9 mouse cellular contexts compared by ENCODE assay signal in genomic region chr10:123004475-123005236, GRCm38 (mm10).
DNase-seq lines count a peak whose midpoint lies in the region; ATAC-seq and TF ChIP-seq lines count a peak whose summit lies in the region.
"Had no signal": no experiment of that assay in that cellular context is flagged by ENCODE, and none has a peak within 500 bp of the region (broad histone marks: within the 10 kb centered on the region; RNA-seq: fewer than 3 reads in every experiment).

No protein-coding gene starts in this region.

- H3K9ac ChIP-seq in forebrain, embryonic 11.5 days (ENCODE audit: low read length): no peak overlapping the region
- no peak overlapping the region for H3K9ac ChIP-seq in hindbrain, postnatal 0 days (replicated peaks; ENCODE audit: low read length)
- no peak overlapping the region for H3K9ac ChIP-seq in stomach, embryonic 15.5 days
- H3K9ac ChIP-seq: liver, postnatal 0 days had no signal

- no peak overlapping the region for H3K27ac ChIP-seq in forebrain, embryonic 11.5 days (ENCODE audit: low read depth, low read length)
- H3K27ac ChIP-seq in hindbrain, postnatal 0 days: no peak overlapping the region
- no peak overlapping the region; the same call in 1 of the 2 replicates for H3K27ac ChIP-seq in stomach, embryonic 15.5 days

- H3K4me1 ChIP-seq in forebrain, embryonic 11.5 days (replicated peaks; ENCODE audit: control insufficient read depth, insufficient read depth, low read length): no peaks in the 10 kb centered on the region
- no peaks in the 10 kb centered on the region for H3K4me1 ChIP-seq in hindbrain, postnatal 0 days (ENCODE audit: insufficient read depth, low read length)
- H3K4me1 ChIP-seq in stomach, embryonic 15.5 days: 0 out of 2 replicates have a peak, but pooled peaks cover 3% of the 10 kb centered on the region

- H3K27me3 ChIP-seq in forebrain, embryonic 11.5 days (ENCODE audit: control insufficient read depth, insufficient read depth, low read length): no peaks in the 10 kb centered on the region
- H3K27me3 ChIP-seq in hindbrain, postnatal 0 days (ENCODE audit: insufficient read depth, low read length): no peaks in the 10 kb centered on the region
- H3K27me3 ChIP-seq in stomach, embryonic 15.5 days (replicated peaks): no peaks in the 10 kb centered on the region

- no peaks in the 10 kb centered on the region for H3K9me3 ChIP-seq in forebrain, embryonic 11.5 days (ENCODE audit: control insufficient read depth, low read length)
- H3K9me3 ChIP-seq in hindbrain, postnatal 0 days (ENCODE audit: low read length): no peaks in the 10 kb centered on the region
- H3K9me3 ChIP-seq in stomach, embryonic 15.5 days: no peaks in the 10 kb centered on the region

- WGBS in forebrain, embryonic 11.5 days: 87% methylated on average over 15 of the region's 15 CpGs
- 74% methylated on average over 15 of the region's 15 CpGs for WGBS in hindbrain, postnatal 0 days
- WGBS in stomach, embryonic 15.5 days: 71% methylated on average over 15 of the region's 15 CpGs

- H3K4me2 ChIP-seq in forebrain, embryonic 11.5 days (ENCODE audit: low read depth, low read length, severe bottlenecking): no peak overlapping the region
- no peak overlapping the region for H3K4me2 ChIP-seq in hindbrain, postnatal 0 days (ENCODE audit: low read depth, low read length)
- H3K4me2 ChIP-seq in stomach, embryonic 15.5 days: no peak overlapping the region

- H3K36me3 ChIP-seq in forebrain, embryonic 11.5 days (ENCODE audit: control insufficient read depth, insufficient read depth, low read length): no peaks in the 10 kb centered on the region; the same call in 1 of the 2 replicates
- peaks cover 28% of the 10 kb centered on the region; the same call in 1 of the 2 replicates for H3K36me3 ChIP-seq in hindbrain, postnatal 0 days (ENCODE audit: insufficient read depth, low read length)
- peaks cover 32% of the 10 kb centered on the region for H3K36me3 ChIP-seq in stomach, embryonic 15.5 days

- TF ChIP-seq CTCF in hindbrain, postnatal 0 days (IDR thresholded peaks at IDR 0.05; ENCODE audit: low read depth): no peak

- H3K4me3 ChIP-seq in forebrain, embryonic 11.5 days (ENCODE audit: low read depth, low read length): no peak overlapping the region
- H3K4me3 ChIP-seq in hindbrain, postnatal 0 days (ENCODE audit: low read length): no peak overlapping the region
- H3K4me3 ChIP-seq in stomach, embryonic 15.5 days (replicated peaks): no peak overlapping the region

- peak; percentile 41 for DNase-seq in lung, postnatal 10 days
- no peak for DNase-seq in lung, postnatal 25 days (ENCODE audit: low spot score)
- DNase-seq in forebrain, embryonic 11.5 days (ENCODE audit: low spot score): no peak
- DNase-seq in hindbrain, postnatal 0 days (ENCODE audit: low spot score): no peak
- DNase-seq in layer of hippocampus, adult 9-10 months (ENCODE audit: low spot score): no peak
- DNase-seq in layer of hippocampus, adult 9-11 months: no peak
- DNase-seq: adrenal gland, adult 2 months; liver, postnatal 0 days had no signal

- ATAC-seq in forebrain, embryonic 11.5 days (replicated peaks; ENCODE audit: low FRiP score): peak; percentile 60
- ATAC-seq in hindbrain, postnatal 0 days: 0 out of 2 replicates have a peak, but pooled peaks have one; percentile 32
- peak; percentile 39; the same call in 1 of the 2 replicates for ATAC-seq in stomach, embryonic 15.5 days (ENCODE audit: insufficient read depth, low FRiP score, low read depth)
